Mouse (Mus musculus) adrenal gland (tissue): ENCODE measurements at regions not wholly inside any gene's neighbourhood (a gene's known extent, or its start where the extent isn't known, plus 50 kb on each side); places are given as distances from the start of the nearest gene placed in this dataset.

Source experiments
- intact Hi-C: fragments of 180-260 bp; cut with DNase I; formaldehyde crosslinking; loops from one replicate; pipeline ENCODE4 v1.15.1; 2025

DNA sequence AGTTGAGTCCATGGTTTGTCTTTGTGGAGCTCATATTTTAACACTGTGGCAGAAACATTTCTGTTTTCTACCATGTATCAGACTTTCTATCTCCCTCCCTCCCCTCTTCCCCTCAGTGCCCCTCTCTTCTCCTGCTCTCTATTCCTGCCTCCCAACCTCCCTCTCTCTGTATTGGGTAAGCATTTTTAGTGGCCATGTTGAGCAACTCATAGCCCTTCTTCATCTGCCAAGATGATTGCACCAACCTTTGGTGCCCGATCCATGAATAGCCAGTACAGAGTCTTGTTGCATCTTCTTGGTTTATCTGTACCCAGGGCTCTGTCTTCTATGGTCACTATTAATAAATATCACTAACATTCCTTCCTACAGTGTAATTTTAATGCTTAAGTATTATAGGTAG is 2630.6 kb upstream of the Gm7489 start:
- intact Hi-C loops: no loop called here

DNA sequence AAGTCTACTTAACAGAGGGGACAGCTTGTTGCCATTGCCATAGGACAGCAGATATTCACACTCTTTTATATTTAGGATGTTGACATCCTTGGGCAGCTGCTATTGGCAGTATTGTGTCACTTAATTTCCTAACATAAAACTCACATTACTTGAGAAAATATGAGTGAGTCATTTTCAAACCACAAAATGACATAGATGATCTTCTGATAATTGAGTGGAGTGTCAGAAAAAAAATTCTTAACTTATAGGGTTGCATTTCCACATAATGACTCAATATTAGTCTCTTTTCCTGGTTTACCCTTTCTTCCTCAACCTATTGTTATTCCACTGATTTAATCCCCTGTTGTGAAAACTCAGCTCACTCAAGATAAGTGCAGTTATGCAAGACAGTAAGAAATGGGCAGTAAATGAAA is 2629.5 kb upstream of the Gm7489 start:
- intact Hi-C loops: no loop called here

DNA sequence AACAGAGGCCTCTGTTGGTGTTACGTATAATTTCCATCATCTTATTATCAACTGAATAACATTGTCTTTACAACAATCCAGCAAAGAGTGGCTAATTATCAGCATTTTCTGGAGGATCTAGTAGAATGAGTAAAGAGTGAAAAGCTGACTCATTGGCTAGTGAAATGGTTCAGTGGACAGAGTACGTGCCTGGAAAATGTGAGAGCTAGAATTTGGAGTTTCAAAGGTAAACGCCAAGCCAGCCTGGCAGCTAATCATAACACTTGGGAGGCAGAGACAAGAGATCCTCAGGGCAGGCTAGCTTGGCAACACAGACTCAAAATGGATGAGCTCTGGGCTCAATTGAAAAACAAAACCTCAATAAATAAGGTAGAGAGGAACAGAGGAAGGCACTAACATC is 2628.0 kb upstream of the Gm7489 start:
- intact Hi-C loops: no loop called here

GRCm38 (mm10) chr15:51264599-51265163 is 2620.0 kb upstream of the Gm7489 start:
- intact Hi-C loops: no loop called here

DNA sequence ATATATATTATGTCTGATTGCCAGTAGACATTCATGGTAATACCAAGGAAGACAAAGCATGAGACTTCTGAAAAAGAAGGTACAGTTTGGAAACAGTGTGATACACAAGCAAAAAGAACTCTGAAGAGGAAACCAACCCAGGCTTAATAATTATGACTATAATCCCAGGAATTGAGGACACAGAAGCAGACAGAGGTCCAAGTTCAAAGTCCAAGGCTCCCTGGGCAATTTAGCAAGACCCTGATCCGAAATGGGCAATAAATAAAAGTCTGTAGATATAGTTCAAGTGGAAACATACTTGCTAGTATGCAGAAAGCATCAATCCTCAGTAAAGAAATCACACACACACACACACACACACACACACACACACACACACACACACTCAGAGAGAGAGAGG is 2618.7 kb upstream of the Gm7489 start:
- intact Hi-C loops: no loop called here

GRCm38 (mm10) chr15:51271632-51272312 is 2612.9 kb upstream of the Gm7489 start:
- intact Hi-C loops: no loop called here

DNA sequence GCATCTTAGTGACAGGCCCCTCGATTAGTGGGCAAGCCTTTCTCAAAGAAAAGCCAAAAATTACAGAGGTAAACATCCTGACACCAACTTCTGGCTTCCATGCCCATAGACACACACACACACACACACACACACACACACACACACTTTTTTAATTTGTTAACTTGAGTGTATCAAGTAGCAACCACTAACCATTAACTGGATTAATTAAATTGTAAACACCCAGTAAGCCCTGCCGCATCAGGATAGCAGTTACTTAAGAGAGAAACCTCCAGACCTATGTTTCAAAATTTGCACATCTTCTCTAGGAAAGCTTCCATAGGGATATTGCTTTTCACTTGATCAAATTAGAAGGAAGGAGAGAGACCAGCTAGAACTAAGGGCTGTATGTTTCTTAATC is 2599.4 kb upstream of the Gm7489 start:
- intact Hi-C loops: no loop called here

GRCm38 (mm10) chr15:51286352-51286751 is 2598.4 kb upstream of the Gm7489 start:
- intact Hi-C loops: no loop called here

DNA sequence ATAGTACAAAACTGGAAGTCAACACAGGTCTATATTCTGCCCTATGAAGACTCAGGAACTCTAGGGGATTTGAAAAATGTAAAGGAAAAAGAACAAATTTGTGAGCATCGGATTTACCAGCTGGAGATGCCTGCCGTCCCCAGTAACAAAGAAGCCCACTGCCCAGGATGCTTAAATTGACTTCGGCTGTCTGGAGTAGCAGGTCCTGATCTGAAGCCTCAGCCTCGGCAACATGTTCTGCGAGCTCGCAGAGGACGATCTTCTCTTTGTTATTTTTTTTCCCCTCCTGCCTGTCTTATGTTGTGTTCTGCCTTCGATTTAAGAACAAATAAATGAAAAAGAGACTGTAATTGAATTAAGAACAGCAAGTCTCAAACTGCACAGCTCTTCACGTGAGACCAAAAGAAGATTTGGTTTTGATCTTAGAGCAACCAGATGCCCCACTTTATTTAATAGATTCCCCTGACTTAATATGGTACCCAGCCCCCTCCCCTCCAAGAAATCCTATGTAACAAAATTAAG is 2595.7 kb upstream of the Gm7489 start:
- intact Hi-C loops: no loop called here

DNA sequence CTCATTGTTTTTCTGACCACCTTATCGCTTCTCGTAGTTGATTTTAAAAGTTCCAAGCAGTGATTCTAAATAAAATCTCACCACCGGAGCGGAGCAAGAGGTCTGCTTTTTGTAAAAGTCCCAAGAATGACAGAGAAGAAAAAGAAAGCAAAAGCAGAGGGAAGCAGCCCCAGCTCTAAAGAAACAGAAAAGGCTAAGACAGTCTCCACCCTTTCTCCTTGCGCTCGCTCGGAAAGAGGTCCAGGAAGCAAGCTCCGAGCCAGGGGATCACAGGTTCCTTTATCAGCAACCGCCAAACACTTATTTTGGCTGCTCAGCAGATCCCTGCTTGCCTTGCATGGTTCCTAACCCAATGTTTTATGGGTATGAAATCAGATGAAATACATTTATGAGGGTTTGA is 2594.8 kb upstream of the Gm7489 start:
- intact Hi-C loops: no loop called here

GRCm38 (mm10) chr15:51291183-51291582 is 2593.5 kb upstream of the Gm7489 start:
- intact Hi-C loops: no loop called here

- intact Hi-C loops: no loop called here
Observed at GRCm38 (mm10) chr15:51296841-51297240, 2587.9 kb upstream of the Gm7489 start.

- intact Hi-C loops: no loop called here
Observed at GRCm38 (mm10) chr15:51318072-51318471, 2566.6 kb upstream of the Gm7489 start.

GRCm38 (mm10) chr15:51318760-51319159 is 2565.9 kb upstream of the Gm7489 start:
- intact Hi-C loops: no loop called here

DNA sequence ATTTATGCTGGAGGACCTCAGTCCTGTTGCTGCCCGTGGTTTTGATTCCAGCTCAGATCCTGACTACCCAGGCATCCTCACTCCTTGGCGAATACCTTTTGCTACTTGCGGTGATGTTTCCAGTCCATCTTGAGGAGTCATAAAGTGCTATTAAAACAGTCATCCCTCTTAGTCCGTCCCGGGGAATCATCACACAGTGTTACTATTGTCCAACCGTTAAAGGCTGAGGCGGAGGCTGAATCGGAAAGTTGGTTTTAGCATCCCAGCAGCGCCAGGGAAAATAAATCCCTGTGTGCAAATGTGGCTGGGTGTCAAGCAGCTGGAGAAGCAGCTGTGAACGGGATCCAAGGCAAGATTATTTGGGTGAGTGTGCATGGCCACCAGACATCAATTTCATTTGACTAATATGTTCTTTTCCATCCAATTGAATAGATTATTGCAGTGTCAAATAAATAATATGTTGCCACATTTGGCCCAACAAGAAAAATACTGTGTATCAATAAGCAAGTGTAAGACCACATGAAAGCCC is 2564.3 kb upstream of the Gm7489 start:
- intact Hi-C loops: no loop called here

- intact Hi-C loops: no loop called here
Observed at GRCm38 (mm10) chr15:51323284-51323683, 2561.4 kb upstream of the Gm7489 start.

DNA sequence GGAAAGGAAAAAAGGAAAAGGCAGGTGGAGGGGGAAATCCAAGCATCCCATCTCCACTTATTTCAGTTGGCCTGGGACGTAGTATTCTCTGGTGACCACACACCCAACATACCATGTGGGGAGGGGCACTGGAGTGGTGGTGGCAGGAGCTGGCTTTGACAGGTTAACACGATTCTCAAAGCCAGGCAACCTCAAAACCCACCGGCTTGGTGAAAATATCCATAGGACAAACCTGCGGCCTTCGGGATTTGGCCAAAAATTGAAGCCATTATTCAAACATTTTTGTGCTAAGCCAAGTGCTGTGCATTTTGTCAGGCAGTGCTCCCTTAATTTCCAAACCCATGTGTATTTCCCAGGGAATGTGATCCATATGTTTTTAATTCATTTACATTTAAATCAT is 2560.5 kb upstream of the Gm7489 start:
- intact Hi-C loops: no loop called here

- intact Hi-C loops: no loop called here
Observed at GRCm38 (mm10) chr15:51327702-51328101, 2557.0 kb upstream of the Gm7489 start.

DNA sequence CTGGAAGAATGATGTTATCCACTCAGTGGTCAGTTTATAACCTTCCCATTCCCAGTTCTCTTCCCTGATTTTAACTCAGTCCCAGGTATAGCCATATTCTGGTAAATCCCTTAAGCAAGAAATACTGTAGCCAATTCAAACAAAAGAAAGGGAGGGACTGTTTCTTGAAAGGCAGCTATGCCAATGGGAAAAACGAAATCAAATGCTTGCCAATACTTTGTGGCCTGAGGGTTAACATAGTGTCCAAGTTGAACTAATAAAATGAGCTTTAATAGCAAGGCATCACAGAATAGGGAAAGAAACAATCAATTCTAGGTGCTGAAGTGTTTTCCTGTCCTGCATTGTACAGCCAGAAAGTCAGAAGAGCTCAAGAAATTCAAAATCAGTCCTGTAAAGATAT is 2548.3 kb upstream of the Gm7489 start:
- intact Hi-C loops: no loop called here

- intact Hi-C loops: no loop called here
Observed at GRCm38 (mm10) chr15:51346301-51346700, 2538.4 kb upstream of the Gm7489 start.

DNA sequence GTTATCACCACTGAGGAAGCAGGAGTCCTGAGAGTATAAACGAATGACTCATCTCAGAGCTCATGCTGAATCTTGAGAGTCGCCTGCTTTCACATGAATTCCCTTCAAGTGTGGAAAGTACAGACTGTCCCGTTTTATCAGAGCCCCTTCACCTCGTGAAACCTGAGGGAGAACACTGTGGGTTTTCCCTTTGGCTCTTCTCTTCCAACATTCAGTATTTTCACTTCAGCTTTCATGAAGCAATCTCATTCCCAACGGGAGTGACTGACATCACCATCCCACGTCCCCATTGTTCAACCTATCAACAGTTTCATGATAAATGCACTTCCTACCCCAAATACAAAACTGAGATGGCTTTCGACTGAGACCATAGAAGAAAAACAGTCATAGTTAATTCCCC is 2521.3 kb upstream of the Gm7489 start:
- intact Hi-C loops: no loop called here

GRCm38 (mm10) chr15:51371162-51371561 is 2513.5 kb upstream of the Gm7489 start:
- intact Hi-C loops: no loop called here

DNA sequence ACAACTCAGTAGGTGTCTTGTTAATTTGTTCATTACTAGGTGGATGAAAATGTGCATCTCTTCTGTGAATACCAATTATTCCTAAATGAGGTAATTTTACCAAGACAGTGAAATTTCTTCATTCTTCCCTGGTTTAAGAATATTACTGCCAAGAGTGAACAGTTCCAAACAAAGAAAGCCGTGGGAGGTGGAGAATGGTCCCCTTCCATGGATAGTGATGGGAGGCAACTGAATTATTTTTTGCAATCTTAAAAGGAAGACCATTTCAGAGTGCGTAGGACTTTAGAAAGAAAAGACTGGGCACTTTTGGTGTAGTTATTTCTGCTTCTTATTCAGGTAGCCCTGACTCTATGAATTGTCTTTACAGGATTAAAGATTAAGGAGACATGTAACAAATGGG is 2494.3 kb upstream of the Gm7489 start:
- intact Hi-C loops: no loop called here
